Mouse (Mus musculus) kidney, adult 9 months (tissue): Measurements from ENCODE around the gene 5830473C10Rik.
A peak's percentile ranks its signal among the peaks of the same experiment; 100 is the strongest.

Source experiments
- DNase-seq: peaks from one replicate; pipeline ENCODE4 v3.0.0; 2022

Gene 5830473C10Rik

GRCm38 (mm10) chr5:90560743-90561142, at the start of gene 5830473C10Rik:
5830473C10Rik (plus strand) TSS chr5:90561107.
- no peak for DNase-seq

GRCm38 (mm10) chr5:90512288-90512955, 48.5 kb upstream of the 5830473C10Rik start:
- peak; percentile 81 for DNase-seq

GRCm38 (mm10) chr5:90515561-90515960, 45.3 kb upstream of the 5830473C10Rik start:
- DNase-seq, result no peak

- peak; percentile 73 for DNase-seq
Observed at GRCm38 (mm10) chr5:90518356-90519100, 42.4 kb upstream of the 5830473C10Rik start, which contains the start of gene Afm. Afm (plus strand) TSS chr5:90518932.

- no peak for DNase-seq
Observed at GRCm38 (mm10) chr5:90551191-90551590, 9.7 kb upstream of the 5830473C10Rik start.

- DNase-seq, result no peak
Observed at GRCm38 (mm10) chr5:90556052-90556451, 4.9 kb upstream of the 5830473C10Rik start.

- no peak for DNase-seq
Observed at GRCm38 (mm10) chr5:90561721-90562275, 891 bp downstream of the 5830473C10Rik start.

GRCm38 (mm10) chr5:90562880-90563279, 2.0 kb downstream of the 5830473C10Rik start:
- DNase-seq, result no peak

GRCm38 (mm10) chr5:90564161-90564560, 3.3 kb downstream of the 5830473C10Rik start:
- DNase-seq, result no peak

GRCm38 (mm10) chr5:90565205-90565604, 4.3 kb downstream of the 5830473C10Rik start:
- no peak for DNase-seq

GRCm38 (mm10) chr5:90567788-90568187, 6.9 kb downstream of the 5830473C10Rik start:
- DNase-seq, result peak; percentile 41

- DNase-seq, result peak; percentile 85
Observed at GRCm38 (mm10) chr5:90568338-90568737, 7.4 kb downstream of the 5830473C10Rik start.

- DNase-seq, result no peak
Observed at GRCm38 (mm10) chr5:90571216-90571615, 10.3 kb downstream of the 5830473C10Rik start.

GRCm38 (mm10) chr5:90577751-90578150, 16.8 kb downstream of the 5830473C10Rik start:
- DNase-seq, result peak; percentile 54

GRCm38 (mm10) chr5:90579556-90579955, 18.6 kb downstream of the 5830473C10Rik start:
- DNase-seq, result no peak

GRCm38 (mm10) chr5:90582179-90582578, 21.3 kb downstream of the 5830473C10Rik start:
- DNase-seq, result no peak

- no peak for DNase-seq
Observed at GRCm38 (mm10) chr5:90584799-90585198, 23.9 kb downstream of the 5830473C10Rik start.

- DNase-seq, result no peak
Observed at GRCm38 (mm10) chr5:90586511-90586910, 25.6 kb downstream of the 5830473C10Rik start.

GRCm38 (mm10) chr5:90588104-90588503, 27.2 kb downstream of the 5830473C10Rik start:
- no peak for DNase-seq

- peak; percentile 79 for DNase-seq
Observed at GRCm38 (mm10) chr5:90588708-90589595, 28.0 kb downstream of the 5830473C10Rik start.

GRCm38 (mm10) chr5:90590676-90591075, 29.8 kb downstream of the 5830473C10Rik start:
- DNase-seq, result no peak

GRCm38 (mm10) chr5:90591936-90592335, 31.0 kb downstream of the 5830473C10Rik start:
- no peak for DNase-seq

- DNase-seq, result no peak
Observed at GRCm38 (mm10) chr5:90594945-90595344, 34.0 kb downstream of the 5830473C10Rik start.
